Mouse (Mus musculus): ENCODE measurements around the gene Hspa1b. TPM values are rescaled to one million over a fixed set of nuclear protein-coding genes. Genes with fewer than 3 reads are reported as not detected.
"Not testable (repeated sequence)": the region's sequence is repeated elsewhere in the genome, so short reads cannot be mapped to it uniquely, and the experiment has no call there.

Hspa1b gene
- total RNA-seq, 4 experiments from 2014 or later: 6.9 to 13.1 (median 10.4) TPM

DNA sequence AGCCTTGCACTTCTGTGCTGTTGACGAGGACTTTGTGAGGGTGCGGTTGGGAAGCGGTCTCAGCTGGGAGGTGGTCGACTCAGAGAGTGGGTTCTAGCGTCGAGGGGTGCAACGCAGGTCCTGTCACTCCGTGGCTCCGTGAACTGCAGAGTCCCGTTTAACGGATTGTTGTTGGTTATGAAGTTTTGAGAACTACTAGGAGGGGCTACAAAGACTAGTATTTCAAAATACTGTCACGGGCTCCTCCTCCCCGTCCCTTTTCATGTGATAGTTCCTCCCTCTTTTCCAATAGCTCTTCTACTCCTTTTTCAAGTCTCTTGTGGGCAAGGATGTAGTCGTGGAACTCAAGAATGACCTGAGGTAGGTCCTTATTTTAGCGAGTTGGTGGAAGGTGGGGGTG, 23.3 kb upstream of the Hspa1b start:
- DNase-seq (ENCODE audit: low spot score in 2 of 2): no peak

DNA sequence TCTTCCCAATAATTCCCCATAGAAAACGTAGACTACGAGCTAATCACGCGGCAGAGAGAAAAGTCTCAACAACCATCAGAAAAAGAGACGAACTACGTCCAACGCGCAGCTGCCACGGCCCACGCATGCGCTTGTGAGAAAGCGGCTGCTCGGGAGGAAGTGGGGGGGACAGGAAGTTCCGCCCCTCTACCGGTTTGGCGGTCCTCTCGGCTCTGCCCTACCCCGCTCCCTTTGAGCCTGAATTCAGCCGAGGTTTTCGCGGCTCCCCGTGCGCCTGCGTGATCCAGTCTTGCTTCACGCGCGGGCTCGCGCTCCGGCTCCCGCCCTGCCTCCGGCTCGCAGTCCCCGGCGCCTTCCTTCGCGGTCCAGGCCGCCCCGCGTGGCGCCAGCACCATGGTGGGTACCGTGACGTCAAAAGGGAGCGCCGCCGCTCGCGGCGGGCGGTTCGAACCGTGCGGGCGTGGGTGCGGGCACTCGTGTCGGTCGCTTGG, 22.7 kb upstream of the Hspa1b start, which contains the start of gene Lsm2:
Gene Lsm2, plus strand, starts transcription at position 173 of the 491 bp plus-strand sequence.
- DNase-seq (ENCODE audit: low spot score in 2 of 2): peak; percentile 88 to 90

DNA sequence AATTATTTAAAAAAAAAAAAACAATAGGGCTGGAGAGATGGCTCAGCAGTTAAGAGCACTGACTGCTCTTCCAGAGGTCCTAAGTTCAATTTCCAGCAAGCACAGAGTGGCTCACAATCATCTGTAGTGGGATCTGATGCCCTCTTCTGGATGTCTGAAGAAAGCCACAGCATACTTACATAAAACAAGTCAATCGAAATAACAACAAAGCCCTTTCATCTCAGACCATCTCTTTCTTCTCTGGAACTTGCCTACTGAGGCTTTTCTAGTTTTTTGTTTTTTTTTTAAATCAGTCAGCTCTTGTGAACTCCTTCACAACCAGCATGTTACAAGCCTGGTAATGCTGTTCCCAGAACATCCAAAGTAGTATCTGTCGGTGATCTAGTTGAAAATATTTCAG, 21.6 kb upstream of the Hspa1b start:
- DNase-seq (ENCODE audit: low spot score in 2 of 2): no peak

DNA sequence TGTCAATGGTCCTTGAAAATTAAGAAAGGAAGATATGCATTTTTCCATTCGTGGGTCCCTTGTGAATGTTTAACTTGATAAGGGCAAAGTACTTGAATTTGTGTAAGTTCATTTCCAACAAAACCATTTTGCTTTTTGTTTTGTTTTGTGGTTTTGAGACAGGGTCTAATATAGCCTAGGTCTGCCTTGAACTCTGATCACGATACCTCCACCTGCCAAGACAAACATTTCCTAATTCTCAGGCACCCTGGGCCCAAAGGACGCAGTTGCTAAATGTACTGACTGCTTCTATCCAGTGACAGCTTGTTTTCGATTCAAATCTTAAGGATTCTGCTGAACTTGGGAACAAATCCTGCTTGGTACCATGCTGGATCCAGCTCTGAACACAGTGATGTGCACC, 20.6 kb upstream of the Hspa1b start:
- no peak for DNase-seq (ENCODE audit: low spot score in 2 of 2)

DNA sequence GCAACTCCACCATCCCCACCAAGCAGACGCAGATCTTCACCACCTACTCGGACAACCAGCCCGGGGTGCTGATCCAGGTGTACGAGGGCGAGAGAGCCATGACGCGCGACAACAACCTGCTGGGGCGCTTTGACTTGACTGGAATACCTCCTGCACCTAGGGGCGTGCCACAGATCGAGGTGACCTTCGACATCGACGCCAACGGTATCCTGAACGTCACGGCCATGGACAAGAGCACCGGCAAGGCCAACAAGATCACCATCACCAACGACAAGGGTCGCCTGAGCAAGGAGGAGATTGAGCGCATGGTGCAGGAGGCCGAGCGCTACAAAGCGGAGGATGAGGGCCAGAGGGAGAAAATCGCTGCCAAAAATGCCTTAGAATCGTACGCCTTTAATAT, 19.2 kb upstream of the Hspa1b start:
- no peak for DNase-seq (ENCODE audit: low spot score in 2 of 2)

DNA sequence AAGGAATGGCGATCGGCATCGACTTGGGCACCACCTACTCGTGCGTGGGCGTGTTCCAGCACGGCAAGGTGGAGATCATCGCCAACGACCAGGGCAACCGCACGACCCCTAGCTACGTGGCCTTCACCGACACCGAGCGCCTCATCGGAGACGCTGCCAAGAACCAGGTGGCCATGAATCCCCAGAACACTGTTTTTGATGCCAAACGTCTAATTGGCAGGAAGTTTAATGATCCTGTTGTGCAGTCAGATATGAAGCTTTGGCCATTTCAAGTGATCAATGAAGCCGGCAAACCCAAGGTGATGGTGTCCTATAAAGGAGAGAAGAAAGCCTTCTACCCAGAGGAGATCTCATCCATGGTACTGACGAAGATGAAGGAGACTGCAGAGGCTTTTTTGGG, 18.0 kb upstream of the Hspa1b start:
- no peak for DNase-seq (ENCODE audit: low spot score in 2 of 2)

DNA sequence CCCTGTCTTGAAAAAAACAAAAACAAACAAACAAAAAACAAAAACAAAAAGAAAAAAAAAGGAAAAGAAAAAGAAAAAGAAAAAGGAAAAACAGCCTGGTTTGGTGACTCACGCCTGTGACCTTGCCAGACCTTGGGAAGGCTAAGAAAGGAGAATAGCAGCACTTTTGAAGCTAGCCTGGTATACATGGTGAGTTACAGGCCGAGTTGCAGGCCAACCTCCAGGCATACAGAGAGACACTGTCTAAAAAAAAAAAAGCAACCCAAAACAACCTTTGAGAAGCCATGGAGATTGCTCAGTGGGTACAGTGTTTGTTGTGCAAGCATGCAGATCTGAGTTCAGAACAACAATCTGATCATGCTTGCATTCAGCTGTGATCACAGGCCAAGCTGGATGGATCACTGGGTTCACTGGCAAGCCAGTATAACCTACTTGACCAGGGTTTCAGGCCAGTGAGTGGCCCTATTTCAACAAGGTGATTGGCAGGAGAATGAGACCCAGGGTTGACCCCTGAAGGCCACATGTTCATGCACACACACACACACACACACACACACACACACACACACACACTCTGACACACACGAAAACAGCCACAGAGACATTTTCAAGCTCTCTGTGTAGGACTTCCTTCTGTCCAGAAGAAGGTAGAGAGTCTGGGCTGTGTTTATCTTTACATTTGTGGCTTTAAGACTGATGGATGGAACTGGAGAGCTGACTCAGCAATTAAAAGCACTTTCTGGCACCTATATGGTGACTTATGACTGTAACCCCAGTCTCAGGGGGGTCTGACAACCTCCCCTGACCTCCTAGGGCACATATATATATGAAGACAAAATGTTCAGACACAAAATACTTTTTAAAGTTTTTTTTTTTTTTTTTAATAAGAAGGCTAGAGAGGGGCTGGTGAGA, 16.8 kb upstream of the Hspa1b start:
- DNase-seq (ENCODE audit: low spot score in 2 of 2): no peak

DNA sequence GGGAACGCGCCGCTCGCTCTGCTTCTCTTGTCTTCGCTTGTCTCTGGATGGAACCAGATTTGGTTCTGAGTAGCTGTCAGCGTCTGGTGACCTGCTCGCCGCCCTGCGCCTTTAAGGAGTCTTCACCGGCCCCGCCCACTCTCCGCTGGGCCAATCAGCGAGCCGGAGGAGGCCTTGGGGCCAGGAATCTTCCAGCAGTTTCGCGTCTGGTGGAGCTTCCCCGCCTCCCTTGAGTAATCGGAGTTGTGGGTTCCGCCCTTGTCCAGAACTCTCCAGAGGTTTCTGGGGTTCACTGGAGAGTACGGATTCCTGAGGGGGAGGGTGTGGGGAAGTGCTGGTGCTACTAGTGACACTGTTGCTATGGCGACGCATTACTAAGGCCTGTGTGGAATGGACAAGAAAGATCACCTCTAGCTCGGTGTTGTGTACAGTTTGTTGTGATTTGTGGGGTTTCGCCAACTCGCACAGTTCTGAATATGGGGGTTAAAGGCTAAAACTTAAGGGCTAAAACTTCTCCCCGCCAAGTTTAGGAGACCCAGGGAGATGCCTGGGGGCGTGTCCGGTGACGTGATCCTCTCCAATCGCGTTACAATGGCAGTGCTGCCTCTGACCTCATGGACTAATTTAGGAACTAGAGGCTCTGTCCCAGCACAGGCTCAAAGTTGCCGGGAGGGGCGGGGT, 13.2 kb upstream of the Hspa1b start, which contains the start of the genes Hspa1a and Hspa1l:
Gene Hspa1a, minus strand, starts transcription at position 88 of the 681 bp plus-strand sequence.
Gene Hspa1l, plus strand, starts transcription at position 635 of the 681 bp plus-strand sequence.
- peak; percentile 68 to 78 for DNase-seq (ENCODE audit: low spot score in 2 of 2)

DNA sequence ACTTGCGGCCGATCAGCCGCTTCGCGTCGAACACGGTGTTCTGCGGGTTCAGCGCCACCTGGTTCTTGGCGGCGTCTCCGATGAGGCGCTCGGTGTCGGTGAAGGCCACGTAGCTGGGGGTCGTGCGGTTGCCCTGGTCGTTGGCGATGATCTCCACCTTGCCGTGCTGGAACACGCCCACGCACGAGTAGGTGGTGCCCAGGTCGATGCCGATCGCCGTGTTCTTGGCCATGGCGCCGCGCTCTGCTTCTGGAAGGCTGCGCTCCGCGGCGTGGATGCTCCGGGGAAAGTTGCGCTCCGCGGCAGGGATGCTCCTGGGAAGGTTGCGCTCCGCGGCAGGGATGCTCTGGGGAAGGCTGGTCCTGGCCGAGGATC, 12.6 kb upstream of the Hspa1b start:
- DNase-seq (ENCODE audit: low spot score in 2 of 2): not testable (repeated sequence)

DNA sequence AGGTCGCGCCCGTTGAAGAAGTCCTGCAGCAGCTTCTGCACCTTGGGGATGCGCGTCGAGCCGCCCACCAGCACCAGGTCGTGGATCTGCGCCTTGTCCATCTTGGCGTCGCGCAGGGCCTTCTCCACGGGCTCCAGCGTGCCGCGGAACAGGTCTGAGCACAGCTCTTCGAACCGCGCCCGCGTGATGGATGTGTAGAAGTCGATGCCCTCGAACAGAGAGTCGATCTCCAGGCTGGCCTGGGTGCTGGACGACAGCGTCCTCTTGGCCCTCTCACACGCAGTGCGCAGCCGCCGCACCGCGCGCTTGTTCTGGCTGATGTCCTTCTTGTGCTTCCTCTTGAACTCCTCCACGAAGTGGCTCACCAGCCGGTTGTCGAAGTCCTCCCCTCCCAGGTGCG, 11.8 kb upstream of the Hspa1b start:
- DNase-seq (ENCODE audit: low spot score in 2 of 2): not testable (repeated sequence)

DNA sequence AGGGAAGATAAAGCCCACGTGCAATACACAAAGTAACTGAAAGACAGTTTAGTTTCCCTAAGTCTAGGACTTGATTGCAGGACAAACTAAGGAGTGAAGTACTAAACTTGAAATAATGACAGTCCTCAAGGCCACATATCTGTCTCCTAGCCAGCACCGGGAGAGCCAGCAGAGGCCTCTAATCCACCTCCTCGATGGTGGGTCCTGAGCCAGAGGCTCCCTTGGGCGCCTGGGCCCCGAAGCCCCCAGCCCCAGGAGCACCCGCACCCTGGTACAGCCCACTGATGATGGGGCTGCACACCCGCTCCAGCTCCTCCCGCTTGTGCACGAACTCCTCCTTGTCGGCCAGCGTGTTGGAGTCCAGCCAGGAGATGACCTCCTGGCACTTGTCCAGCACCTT, 10.8 kb upstream of the Hspa1b start, which contains the start of gene Gm20481:
Gene Gm20481, plus strand, starts transcription at position 91 of the 400 bp plus-strand sequence.
- not testable (repeated sequence) for DNase-seq (ENCODE audit: low spot score in 2 of 2)

DNA sequence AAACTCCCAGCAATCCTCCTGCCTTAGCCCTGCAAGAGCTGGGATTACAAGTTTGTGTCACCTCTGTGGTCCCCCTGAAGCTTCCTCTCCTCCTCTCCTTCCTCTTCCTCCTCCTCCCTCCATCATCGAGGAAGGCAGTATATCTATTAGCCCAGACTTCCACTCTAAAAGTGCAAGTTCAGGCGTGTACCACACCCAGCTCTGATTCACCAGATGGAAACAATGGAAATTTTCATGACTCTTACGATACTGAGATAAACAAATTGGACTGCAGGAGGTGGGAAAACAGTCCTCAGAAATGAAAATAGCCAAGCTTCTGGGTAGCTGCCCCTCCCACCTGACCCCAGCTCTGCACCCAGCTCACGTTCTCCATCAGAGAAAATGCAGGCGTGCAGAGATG, 6.6 kb upstream of the Hspa1b start:
- DNase-seq (ENCODE audit: low spot score in 2 of 2): no peak

DNA sequence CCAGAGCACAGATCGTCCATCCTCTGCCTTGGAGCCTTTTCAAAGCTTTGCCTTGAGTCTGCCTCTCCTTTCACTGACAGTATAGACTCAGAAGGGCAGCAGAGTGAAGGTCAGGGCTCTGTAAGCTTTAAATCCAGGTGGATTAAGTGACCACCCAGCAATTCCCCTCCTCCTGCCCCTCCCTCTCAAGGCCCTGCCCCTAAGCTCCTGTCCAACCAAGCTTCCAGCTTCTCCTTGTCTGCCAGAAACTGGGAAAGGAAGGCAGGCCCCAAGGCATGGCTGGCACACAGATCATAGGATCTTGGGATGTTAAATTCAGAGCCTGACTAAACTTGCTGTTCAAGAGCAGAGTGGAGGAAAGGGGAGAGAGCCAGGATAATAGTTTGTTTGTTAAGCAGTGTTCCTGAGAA, 5.6 kb upstream of the Hspa1b start:
- no peak for DNase-seq (ENCODE audit: low spot score in 2 of 2)

DNA sequence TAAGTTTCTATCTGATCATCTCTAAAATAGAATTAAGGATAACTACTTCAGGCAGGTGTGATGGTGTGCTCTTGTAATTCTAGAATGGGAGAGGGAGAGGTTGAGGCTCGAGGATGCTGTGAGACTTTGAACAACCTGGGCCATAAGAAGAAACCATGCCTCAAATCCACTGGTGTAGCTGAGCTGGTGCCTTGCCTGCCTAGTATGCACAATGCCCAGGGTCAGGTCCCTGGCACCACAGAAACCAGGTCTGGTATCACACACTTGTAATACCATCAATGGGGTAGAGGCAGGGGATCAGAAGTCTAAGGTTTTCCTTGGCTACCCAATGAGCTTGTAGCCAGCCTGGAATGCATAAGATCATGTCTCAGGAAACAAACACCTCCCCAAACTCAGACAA, 3.8 kb upstream of the Hspa1b start:
- DNase-seq (ENCODE audit: low spot score in 2 of 2): no peak

DNA sequence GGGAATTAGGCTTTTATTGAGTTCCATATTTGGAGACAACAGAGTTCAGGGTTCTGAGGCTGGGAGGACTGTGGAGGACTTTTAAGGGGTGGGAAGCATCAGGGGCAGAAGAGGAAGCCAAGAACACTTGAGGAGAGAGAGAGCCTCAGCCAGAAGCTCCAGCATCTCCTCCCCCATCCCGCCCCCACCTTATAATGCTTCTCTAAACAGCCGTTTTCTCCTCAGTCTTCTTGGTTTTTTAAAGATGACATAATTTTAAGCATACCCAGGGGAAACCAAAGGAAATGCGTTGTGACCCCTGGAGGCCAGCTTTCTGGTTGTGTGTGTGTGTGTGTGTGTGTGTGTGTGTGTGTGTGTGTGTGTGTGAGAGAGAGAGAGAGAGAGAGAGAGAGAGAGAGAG, 3.1 kb upstream of the Hspa1b start:
- DNase-seq (ENCODE audit: low spot score in 2 of 2): no peak

DNA sequence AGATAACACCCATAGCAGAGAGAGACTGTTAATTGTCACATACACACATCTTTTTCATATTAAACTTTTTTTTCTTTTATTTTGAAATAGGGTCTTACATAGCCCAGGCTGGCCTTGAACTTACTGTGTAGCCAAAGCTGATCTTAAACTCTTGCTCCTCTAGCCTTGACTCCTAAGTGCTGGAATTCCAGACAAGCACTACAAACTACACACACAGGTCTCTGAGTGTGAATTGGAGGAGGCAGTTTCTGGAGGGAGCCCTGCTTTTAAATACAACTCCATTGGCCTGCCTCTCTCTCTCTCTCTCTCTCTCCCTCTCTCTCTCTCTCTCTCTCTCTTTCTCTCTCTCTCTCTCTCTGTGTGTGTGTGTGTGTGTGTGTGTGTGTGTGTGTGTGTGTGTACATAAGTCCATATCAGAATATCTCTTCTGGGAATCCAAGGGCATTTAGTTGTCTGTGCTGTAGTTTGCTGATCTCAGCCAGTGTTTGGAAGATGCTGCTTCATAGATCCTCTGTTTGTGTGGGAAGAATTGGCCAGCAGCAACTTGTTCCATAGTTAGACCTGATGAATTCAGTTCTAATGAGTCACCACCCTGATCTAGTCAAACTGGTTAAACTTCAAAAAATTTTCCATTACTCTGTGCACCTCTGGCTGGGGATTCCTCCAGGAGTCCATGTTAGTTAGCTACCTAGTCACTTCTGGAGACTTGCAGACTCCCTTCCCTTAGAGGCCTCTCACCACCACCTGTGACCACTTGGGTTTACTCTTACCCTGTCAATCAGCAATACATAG, 1.9 kb upstream of the Hspa1b start:
- no peak for DNase-seq (ENCODE audit: low spot score in 2 of 2)

DNA sequence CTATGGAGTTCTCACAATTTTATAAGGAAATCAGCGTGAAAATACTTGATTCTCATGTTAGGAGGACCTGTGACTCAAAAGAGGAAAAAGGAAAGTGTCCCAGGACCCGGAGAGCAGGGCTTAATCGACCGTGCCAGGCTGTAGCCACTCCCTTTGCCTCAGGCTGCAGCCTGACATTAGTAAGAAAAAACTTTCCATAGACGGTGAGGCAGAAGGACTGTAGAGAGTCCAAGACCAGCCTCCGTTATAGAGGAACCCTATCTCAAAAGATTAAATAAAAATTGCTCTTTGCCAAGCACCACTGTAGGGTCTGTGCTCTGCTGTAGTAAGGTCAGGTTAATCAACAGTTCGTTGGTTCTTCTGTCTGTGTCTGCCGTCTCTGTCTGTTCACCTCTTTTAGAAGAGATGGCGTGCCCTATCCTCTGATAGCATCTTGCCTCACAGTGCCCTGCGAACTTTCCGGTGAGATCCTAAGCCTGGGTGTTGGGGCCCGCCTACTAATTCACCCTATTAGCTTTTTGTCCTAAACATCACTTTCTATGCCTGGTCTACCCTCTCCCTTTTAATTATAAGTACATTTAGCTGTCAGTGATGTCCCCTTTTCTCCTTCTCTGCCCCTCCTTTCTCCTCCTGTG, 960 bp upstream of the Hspa1b start:
- no peak for DNase-seq (ENCODE audit: low spot score in 2 of 2)

DNA sequence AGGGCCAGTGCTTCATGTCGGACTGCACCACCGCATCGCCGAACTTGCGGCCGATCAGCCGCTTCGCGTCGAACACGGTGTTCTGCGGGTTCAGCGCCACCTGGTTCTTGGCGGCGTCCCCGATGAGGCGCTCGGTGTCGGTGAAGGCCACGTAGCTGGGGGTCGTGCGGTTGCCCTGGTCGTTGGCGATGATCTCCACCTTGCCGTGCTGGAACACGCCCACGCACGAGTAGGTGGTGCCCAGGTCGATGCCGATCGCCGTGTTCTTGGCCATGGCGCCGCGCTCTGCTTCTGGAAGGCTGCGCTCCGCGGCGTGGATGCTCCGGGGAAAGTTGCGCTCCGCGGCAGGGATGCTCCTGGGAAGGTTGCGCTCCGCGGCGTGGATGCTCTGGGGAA, 306 bp downstream of the Hspa1b start:
- DNase-seq (ENCODE audit: low spot score in 2 of 2): not testable (repeated sequence)

DNA sequence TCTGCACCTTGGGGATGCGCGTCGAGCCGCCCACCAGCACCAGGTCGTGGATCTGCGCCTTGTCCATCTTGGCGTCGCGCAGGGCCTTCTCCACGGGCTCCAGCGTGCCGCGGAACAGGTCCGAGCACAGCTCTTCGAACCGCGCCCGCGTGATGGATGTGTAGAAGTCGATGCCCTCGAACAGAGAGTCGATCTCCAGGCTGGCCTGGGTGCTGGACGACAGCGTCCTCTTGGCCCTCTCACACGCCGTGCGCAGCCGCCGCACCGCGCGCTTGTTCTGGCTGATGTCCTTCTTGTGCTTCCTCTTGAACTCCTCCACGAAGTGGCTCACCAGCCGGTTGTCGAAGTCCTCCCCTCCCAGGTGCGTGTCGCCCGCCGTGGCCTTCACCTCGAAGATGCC, 1.1 kb downstream of the Hspa1b start:
- DNase-seq (ENCODE audit: low spot score in 2 of 2): not testable (repeated sequence)

DNA sequence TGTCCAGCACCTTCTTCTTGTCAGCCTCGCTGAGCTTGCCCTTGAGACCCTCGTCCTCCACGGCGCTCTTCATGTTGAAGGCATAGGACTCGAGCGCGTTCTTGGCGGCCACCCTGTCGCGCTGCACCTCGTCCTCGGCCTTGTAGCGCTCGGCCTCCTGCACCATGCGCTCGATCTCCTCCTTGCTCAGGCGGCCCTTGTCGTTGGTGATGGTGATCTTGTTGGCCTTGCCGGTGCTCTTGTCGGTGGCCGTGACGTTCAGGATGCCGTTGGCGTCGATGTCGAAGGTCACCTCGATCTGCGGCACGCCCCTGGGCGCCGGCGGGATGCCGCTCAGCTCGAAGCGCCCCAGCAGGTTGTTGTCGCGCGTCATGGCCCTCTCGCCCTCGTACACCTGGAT, 1.7 kb downstream of the Hspa1b start:
- DNase-seq (ENCODE audit: low spot score in 2 of 2): not testable (repeated sequence)

DNA sequence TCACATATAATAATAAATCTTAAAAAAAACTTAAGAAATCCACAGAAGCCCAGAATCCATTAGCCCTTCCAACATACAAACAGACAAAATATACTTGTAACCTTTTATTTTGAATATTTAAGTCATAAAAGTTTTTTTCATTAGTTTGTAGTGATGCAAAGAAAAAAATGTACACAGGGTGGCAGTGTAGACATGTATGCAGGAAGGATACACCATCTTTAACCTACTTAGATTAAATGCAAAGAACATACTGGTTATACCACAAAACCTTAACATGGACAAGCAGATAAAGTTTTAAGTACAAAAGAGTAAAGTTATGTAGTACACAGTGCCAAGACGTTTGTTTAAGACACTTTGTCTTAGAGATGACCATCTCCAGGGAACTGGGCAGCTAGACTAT, 2.7 kb downstream of the Hspa1b start:
- no peak for DNase-seq (ENCODE audit: low spot score in 2 of 2)

Data from left cerebral cortex, adult 8-10 months (tissue).